Mouse (Mus musculus) lung, postnatal 25 days (tissue): ENCODE results near the gene Unc50.

Source experiments
- DNase-seq: peaks from one replicate; pipeline ENCODE4 v3.0.0; 2022; ENCODE audit warnings: low spot score

Gene Unc50

DNA sequence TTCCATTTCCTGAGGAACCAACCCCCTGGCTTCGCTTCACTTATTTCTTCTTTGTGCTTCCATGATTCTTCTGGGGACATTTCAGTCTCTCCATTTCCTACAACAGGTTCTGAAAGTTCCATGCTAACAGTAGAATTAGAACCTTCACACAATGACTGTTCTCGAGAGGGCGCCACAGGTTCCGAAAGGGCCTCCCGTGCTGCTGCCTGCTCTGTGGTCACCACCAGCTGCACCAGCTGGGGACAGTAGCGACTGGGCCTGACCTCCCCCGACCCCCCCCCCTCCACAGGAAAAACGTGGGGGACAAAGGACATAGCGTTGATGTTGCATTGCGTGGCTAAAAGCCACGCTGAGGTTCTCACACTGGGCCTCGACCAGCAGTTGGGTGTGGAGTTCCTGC, 58.6 kb downstream of the Unc50 start:
- DNase-seq = no peak
